Mouse (Mus musculus) brain, embryonic 18.5 days (tissue): ENCODE data around the gene Lbhd1.

ENCODE experiments used
- DNase-seq: peaks from one replicate; pipeline ENCODE4 v3.0.0-alpha.2; 2012; ENCODE audit warnings: low read depth, low spot score

Gene Lbhd1

DNA sequence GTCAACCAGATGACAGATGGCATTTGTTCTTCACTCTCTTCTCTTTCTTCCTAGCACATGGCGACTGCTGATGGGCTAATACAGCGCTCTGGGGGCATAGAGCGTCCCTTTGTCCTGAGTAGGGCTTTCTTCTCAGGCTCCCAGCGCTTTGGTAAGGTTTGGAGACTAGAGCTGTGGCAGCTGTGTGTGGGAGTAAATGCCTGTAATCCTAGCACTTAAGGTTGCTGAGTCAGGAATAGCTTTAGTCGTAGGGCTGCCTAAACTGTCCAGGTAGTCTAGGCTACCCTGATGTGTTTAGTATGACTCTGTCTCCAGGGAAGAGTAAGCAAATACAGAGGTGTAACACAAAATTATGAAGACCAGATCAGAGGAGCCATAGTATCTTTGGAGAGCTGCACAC is 28.3 kb downstream of the Lbhd1 start:
- no peak for DNase-seq

DNA sequence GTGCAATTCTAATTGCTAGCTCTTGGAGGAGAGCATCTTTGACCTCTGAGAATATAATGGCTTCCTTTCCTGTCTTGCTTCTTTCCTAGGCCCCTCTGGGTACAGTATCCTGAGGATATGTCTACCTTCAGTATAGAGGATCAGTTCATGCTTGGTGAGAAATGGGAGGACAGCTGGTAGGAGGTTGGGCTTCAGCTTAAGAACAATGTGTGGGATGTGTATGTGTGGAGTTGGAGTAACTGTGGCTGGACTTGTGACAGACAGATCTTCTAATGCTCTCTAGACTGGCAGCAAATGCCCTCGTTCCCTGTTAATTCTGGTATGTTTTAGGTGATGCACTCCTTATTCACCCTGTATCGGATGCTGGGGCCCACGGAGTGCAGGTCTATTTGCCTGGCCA is 30.7 kb downstream of the Lbhd1 start:
- DNase-seq: no peak

DNA sequence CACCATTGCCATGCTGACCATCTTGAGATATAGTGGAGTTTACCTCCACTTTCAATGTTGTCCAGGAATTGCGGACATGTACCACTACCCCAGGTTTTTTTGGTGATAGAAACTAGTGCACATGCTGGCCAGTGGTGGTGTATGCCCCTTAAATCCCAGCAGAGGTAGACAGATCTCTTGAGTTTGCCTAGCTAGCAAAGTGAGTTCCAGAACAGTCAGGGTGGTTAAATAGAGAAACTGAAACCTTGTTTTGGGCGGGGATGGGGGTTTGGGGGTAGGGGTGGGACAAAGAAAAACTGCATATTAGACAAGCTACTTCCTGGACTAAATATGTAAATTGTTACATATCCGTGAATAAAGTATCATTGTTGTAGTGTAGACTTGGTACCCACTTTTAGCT is 35.5 kb downstream of the Lbhd1 start:
- no peak for DNase-seq

- DNase-seq: no peak
Measured at GRCm38 (mm10) chr19:8919684-8920072, 36.1 kb downstream of the Lbhd1 start.

DNA sequence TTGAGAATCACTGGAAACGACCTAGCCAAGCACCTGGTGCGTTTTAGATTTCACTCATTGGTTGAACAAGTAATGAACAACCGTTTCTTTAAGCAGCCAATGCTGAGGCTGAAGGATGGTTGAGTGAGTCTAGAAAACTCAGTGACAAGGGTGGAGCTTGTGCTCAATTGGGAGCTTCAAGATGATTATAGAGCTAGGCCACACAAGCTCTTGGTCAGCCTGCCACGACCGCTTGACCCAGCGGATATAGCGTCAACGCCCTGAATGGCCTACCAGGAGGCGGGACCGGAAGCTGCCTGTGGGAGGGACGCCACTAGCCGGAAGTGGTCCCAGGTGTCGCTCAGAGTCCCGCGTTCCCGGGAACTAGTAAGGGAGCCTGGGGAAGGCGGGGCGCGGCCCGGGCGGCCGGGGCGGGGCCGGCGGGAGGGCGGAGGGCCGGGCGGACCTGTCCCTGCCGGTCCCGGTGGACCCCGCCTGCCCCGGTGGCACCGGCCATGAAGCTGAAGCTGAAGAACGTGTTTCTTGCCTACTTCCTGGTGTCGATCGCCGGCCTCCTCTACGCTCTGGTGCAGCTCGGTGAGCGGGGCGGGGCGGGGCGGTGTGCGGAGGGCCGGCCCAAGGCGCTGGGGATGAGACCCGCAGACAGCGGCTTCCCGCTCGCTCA is 36.7 kb downstream of the Lbhd1 start, which contains the start of gene B3gat3:
Gene B3gat3, plus strand, starts transcription at position 302 of the 664 bp plus-strand sequence.
- peak; percentile 63 for DNase-seq

GRCm38 (mm10) chr19:8920836-8921291 is 37.3 kb downstream of the Lbhd1 start:
- DNase-seq: no peak

DNA sequence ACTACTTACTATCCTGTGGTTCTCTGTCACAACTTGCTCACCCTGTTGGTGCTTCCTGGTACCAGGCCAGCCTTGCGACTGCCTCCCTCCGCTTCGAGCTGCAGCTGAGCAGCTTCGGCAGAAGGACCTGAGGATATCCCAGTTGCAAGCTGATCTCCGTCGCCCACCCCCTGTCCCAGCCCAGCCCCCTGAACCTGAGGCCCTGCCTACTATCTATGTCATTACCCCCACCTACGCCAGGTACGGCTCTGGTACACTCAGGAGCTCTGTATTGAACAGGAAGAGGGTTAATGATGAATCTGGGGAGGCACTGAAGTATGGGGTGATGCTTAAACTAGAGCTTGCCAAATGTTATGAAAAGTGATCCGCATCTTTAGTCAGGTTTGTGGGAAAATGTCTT is 38.2 kb downstream of the Lbhd1 start:
- DNase-seq: no peak

GRCm38 (mm10) chr19:8926766-8927165 is 43.2 kb downstream of the Lbhd1 start:
- no peak for DNase-seq

DNA sequence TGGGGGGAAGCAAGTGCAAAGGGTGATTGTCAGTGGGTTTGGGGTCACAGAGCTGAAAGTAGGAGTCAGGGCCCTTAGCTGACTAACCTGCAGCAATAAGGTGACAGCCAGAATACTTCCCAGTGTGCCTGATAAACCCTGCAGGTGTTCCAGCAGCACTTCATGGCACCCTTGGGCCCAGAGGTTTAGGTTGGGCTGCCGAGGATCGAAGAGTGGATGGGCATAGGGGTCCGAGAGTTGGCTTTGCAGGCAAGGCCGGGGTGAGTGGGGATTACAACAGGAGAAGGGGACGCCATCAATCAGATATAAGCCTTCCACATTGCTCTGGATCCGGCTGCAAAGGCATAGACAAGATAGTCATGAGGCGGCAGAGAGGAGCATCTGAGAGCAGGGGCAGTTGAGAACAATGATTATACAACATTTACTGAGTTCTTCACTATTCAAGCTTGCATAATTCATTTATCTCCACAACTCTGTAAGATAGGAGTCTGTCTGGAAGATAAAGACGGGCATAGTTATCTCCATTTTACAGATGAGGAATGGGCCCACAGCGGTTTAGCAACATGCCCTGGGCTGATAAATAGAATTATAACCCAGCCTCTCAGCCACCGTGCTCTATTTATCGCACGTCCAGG is 44.5 kb downstream of the Lbhd1 start:
- no peak for DNase-seq

DNA sequence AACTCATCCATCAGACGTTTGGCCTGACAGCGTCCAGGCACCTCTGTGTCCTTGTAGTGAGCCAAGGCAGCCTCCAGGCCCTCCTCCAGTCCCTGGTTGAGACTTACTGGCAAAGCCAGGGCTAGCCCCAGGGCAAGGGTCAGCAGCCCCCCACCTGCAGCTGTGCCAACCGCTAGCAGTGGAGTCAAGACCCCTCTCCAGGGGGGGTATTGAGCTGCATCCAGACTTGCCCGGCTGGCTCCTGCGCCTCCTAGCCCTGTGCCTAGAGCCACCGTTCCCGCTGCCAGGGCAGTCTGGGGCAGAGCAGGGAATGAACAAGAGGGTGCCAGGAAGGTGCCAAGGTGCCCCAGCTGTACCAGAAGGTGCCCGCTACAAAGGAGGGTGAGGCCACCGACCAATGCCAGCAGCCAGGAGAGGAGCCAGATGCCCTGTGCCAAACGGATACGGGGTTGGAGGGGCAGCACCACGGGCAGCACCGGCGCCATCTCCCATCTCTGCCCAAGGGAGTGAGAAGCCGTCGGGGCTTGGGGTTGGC is 45.2 kb downstream of the Lbhd1 start:
- no peak for DNase-seq

- DNase-seq: no peak
Measured at GRCm38 (mm10) chr19:8929224-8930088, 45.9 kb downstream of the Lbhd1 start, which contains the start of the genes Rom1 and Eml3. TSS of gene Rom1 (minus strand) at chr19:8929356. TSS of gene Eml3 (plus strand) at chr19:8929552.

GRCm38 (mm10) chr19:8930117-8930516 is 46.6 kb downstream of the Lbhd1 start:
- no peak for DNase-seq

DNA sequence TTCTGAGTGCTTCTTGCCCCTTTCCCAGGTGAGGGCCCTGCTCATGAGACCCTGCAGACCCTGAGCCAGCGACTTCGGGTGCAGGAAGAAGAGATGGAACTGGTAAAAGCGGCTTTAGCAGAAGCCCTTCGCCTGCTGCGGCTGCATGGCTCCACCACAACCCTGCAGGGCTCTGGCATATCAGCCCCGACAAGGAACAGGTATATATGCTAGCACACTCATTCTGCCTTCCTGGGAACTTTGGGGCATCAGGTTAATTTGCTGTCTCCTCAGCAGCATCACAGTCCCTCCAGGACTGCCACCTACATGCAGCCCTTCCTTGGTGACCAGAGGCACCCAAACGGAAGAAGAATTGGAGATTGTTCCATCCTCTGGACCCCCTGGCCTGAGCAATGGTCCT is 47.2 kb downstream of the Lbhd1 start:
- no peak for DNase-seq

GRCm38 (mm10) chr19:8936736-8937135 is 53.2 kb downstream of the Lbhd1 start:
- no peak for DNase-seq

DNA sequence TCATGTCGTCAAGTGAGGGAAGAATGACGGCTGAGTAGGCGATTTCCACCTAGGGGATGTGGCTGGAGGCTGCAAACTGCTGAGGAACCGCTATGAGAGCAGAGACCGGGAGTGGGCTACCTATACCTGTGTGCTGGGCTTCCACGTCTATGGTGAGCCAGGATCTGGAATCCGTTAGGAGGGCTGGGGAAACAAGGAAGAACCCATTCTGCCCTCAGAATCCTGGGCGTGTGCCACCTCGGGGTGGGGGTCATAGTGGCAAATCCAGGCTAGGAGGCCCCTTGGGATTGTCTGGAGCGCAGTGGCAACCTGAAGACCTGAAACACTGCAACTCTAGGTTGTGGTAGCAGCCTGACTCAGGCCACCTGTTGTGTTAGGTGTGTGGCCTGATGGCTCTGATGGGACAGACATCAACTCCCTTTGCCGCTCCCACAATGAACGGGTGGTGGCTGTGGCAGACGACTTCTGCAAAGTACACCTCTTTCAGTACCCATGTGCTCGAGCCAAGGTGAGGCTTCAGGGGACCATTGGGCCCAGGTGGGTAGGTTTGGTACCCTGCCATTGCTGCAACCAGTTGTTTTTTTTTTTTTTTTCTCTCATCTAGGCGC is 57.1 kb downstream of the Lbhd1 start:
- DNase-seq: no peak

DNA sequence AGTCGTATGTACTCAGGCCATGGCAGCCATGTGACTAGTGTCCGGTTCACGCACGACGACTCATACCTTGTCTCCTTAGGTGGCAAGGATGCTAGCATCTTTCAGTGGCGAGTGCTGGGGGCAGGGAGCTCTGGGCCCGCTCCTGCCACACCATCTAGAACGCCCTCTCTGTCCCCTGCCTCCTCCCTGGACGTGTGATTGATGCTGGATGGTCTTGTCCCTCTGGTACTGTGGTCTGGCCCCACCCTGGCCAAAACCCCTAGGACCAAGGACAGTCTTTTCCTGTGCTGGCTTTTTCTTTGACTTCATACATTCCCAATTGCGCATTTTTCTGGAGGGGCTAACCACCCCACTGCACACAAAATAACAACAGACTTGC is 57.6 kb downstream of the Lbhd1 start:
- DNase-seq: no peak

- peak; percentile 92 for DNase-seq
Measured at GRCm38 (mm10) chr19:8941515-8942217, 58.1 kb downstream of the Lbhd1 start, which contains the start of gene Mta2. TSS of gene Mta2 (plus strand) at chr19:8941875.
